Mouse (Mus musculus) urinary bladder, adult 2 months (tissue): ENCODE measurements around the gene Nr2c2ap. TPM values are rescaled to one million over a fixed set of nuclear protein-coding genes. Genes with fewer than 3 reads are reported as not detected.

Source experiments
- DNase-seq: peaks from one replicate; pipeline ENCODE4 v3.0.0; 2022; ENCODE audit warnings: low spot score
- polyA plus RNA-seq: library from polyadenylated mRNA; depleted of rRNA; stranded (reverse); fragments of >200 nt; gene quantifications from 2 replicates; pipeline ENCODE4 v1.2.3, GENCODE M21; 2012; rRNA removed

The Nr2c2ap gene
- polyA plus RNA-seq, 1 experiment = 25.1 TPM

- DNase-seq = peak; percentile 54
Measured at GRCm38 (mm10) chr8:70166504-70167110, 35.5 kb downstream of the Nr2c2ap start.

- no peak for DNase-seq
Measured at GRCm38 (mm10) chr8:70170116-70170515, 39.0 kb downstream of the Nr2c2ap start.

- no peak for DNase-seq
Measured at GRCm38 (mm10) chr8:70170748-70171147, 39.6 kb downstream of the Nr2c2ap start.

GRCm38 (mm10) chr8:70171240-70171639 lies 40.1 kb downstream of the Nr2c2ap start:
- DNase-seq = no peak

GRCm38 (mm10) chr8:70172043-70172681 lies 41.0 kb downstream of the Nr2c2ap start, which contains the start of gene Tmem161a:
Gene Tmem161a (plus strand): TSS chr8:70172356.
- peak; percentile 77 for DNase-seq

- DNase-seq = no peak
Measured at GRCm38 (mm10) chr8:70173320-70173719, 42.2 kb downstream of the Nr2c2ap start.

- no peak for DNase-seq
Measured at GRCm38 (mm10) chr8:70174079-70174478, 42.9 kb downstream of the Nr2c2ap start.

GRCm38 (mm10) chr8:70178231-70178630 lies 47.1 kb downstream of the Nr2c2ap start:
- no peak for DNase-seq

GRCm38 (mm10) chr8:70179082-70179481 lies 47.9 kb downstream of the Nr2c2ap start:
- DNase-seq = no peak

GRCm38 (mm10) chr8:70181212-70181902 lies 50.2 kb downstream of the Nr2c2ap start:
- DNase-seq = no peak

- DNase-seq = no peak
Measured at GRCm38 (mm10) chr8:70181903-70182252, 50.7 kb downstream of the Nr2c2ap start.

GRCm38 (mm10) chr8:70183194-70183593 lies 52.1 kb downstream of the Nr2c2ap start:
- DNase-seq = no peak

Other genes with a start within 250 kb of the Nr2c2ap start
- gene Cilp2, start 243.6 kb upstream of the Nr2c2ap start, polyA plus RNA-seq = 0.16 and 0.34 TPM in 2 replicates
- gene Tssk6, start 229.1 kb upstream of the Nr2c2ap start, polyA plus RNA-seq = 0.66 and 0.67 TPM in 2 replicates
- 136 and 140 TPM in 2 replicates for gene Ndufa13, start 228.8 kb upstream of the Nr2c2ap start, polyA plus RNA-seq
- gene Yjefn3, start 228.6 kb upstream of the Nr2c2ap start, polyA plus RNA-seq = 1.2 and 1.8 TPM in 2 replicates
- 28.8 and 38.7 TPM in 2 replicates for gene Gatad2a, start 134.9 kb upstream of the Nr2c2ap start, polyA plus RNA-seq
- 49.6 and 57.8 TPM in 2 replicates for gene Mau2, start 88.6 kb upstream of the Nr2c2ap start, polyA plus RNA-seq
- 15.4 and 20.6 TPM in 2 replicates for gene Sugp1, start 88.5 kb upstream of the Nr2c2ap start, polyA plus RNA-seq
- gene Tm6sf2, start 58.4 kb upstream of the Nr2c2ap start, polyA plus RNA-seq = 1.8 and 2.5 TPM in 2 replicates
- 0.21 TPM in 2 replicates for gene Hapln4, start 47.9 kb upstream of the Nr2c2ap start, polyA plus RNA-seq
- gene Ncan, start 10.5 kb upstream of the Nr2c2ap start, polyA plus RNA-seq = 0.12 and 0.18 TPM in 2 replicates
- 14.8 and 17.3 TPM in 2 replicates for gene Rfxank, start 7.8 kb downstream of the Nr2c2ap start, polyA plus RNA-seq
- 73.8 and 74.1 TPM in 2 replicates for gene Borcs8, start 8.2 kb downstream of the Nr2c2ap start, polyA plus RNA-seq
- 0.29 and 0.35 TPM in 2 replicates for gene Mef2b, start 8.4 kb downstream of the Nr2c2ap start, polyA plus RNA-seq
- gene Tmem161a, start 41.0 kb downstream of the Nr2c2ap start, polyA plus RNA-seq = 55.4 and 80.0 TPM in 2 replicates
- gene Slc25a42, start 81.0 kb downstream of the Nr2c2ap start, polyA plus RNA-seq = 15.5 and 17.9 TPM in 2 replicates
- gene Sugp2, start 102.9 kb downstream of the Nr2c2ap start, polyA plus RNA-seq = 45.4 and 56.1 TPM in 2 replicates
- gene Armc6, start 103.1 kb downstream of the Nr2c2ap start, polyA plus RNA-seq = 13.9 and 17.4 TPM in 2 replicates
- 34.4 and 37.9 TPM in 2 replicates for gene Homer3, start 151.5 kb downstream of the Nr2c2ap start, polyA plus RNA-seq
- gene Ddx49, start 171.2 kb downstream of the Nr2c2ap start, polyA plus RNA-seq = 35.1 and 35.2 TPM in 2 replicates
- gene Cope, start 171.2 kb downstream of the Nr2c2ap start, polyA plus RNA-seq = 211 and 264 TPM in 2 replicates
- gene Cers1, start 184.4 kb downstream of the Nr2c2ap start, polyA plus RNA-seq = 1.3 and 2.1 TPM in 2 replicates
- 0.74 and 1.3 TPM in 2 replicates for gene Gdf1, start 198.5 kb downstream of the Nr2c2ap start, polyA plus RNA-seq
- 16.4 and 30.5 TPM in 2 replicates for gene Upf1, start 221.9 kb downstream of the Nr2c2ap start, polyA plus RNA-seq
- 0.22 and 0.23 TPM in 2 replicates for gene Comp, start 242.2 kb downstream of the Nr2c2ap start, polyA plus RNA-seq